Comparison of ENCODE assay signal across 26 mouse cellular contexts in the genomic region with DNA sequence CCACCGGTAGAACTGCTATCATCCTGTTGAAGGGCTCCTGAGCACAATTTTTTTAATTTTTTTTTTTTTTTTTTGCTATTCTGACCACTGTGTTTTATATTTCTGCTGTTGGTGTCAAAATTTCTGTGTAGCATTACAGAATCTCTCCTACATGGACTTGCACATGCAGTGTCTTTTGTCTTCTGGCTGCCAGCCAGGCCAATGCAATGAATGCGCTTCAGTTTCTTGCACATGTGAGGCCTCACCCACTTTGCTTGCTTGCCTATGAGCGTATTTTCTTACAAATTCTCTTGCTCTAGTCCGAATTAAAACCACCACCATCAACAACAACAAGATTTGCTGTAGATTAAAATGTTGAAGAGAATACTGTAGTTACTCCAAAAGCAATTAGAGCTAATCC.
DNase-seq lines count a peak whose midpoint lies in the region; ATAC-seq and TF ChIP-seq lines count a peak whose summit lies in the region.
"Had no signal": no experiment of that assay in that cellular context is flagged by ENCODE, and none has a peak within 500 bp of the region (broad histone marks: within the 10 kb centered on the region; RNA-seq: fewer than 3 reads in every experiment).

No protein-coding gene starts in this region.

- H3K79me2 ChIP-seq in MEL (ENCODE audit: control insufficient read depth, insufficient read depth, low read length, poor library complexity): no peaks in the 10 kb centered on the region

- H3K4me3 ChIP-seq in forebrain, embryonic 14.5 days (ENCODE audit: low read depth, low read length): no peak overlapping the region
- H3K4me3 ChIP-seq in forebrain, embryonic 11.5 days (ENCODE audit: low read depth, low read length): no peak overlapping the region
- H3K4me3 ChIP-seq in lung, embryonic 14.5 days (ENCODE audit: low read depth, low read length): no peak overlapping the region
- H3K4me3 ChIP-seq in MEL (ENCODE audit: control insufficient read depth in 1 of 2, insufficient read depth in 1 of 2, low read depth in 2 of 2, low read length in 2 of 2): no peak overlapping the region
- H3K4me3 ChIP-seq: embryonic facial prominence, embryonic 12.5 days; erythroblast, embryonic 14.5 days; forebrain, embryonic 15.5 days; heart, adult 2 months; heart, embryonic 10.5 days; heart, embryonic 13.5 days; hindbrain, embryonic 15.5 days; intestine, embryonic 15.5 days had no signal

- WGBS in forebrain, embryonic 14.5 days: 78% methylated on average over 4 of the region's 4 CpGs
- 89% methylated on average over 4 of the region's 4 CpGs for WGBS in forebrain, embryonic 11.5 days
- 72% methylated on average over 4 of the region's 4 CpGs for WGBS in lung, embryonic 14.5 days

- TF ChIP-seq RAD21 in MEL (IDR thresholded peaks at IDR 0.05; ENCODE audit: low read depth, low read length): no peak

- ATAC-seq in forebrain, embryonic 14.5 days: no peak
- no peak for ATAC-seq in forebrain, embryonic 11.5 days (replicated peaks; ENCODE audit: low FRiP score)
- no peak for ATAC-seq in lung, embryonic 14.5 days (ENCODE audit: insufficient read depth)
- ATAC-seq: CD4-positive, CD25-positive, alpha-beta regulatory T cell, adult 4 months; forebrain, embryonic 15.5 days; intestine, embryonic 15.5 days had no signal

- no peak overlapping the region for H3K9ac ChIP-seq in forebrain, embryonic 14.5 days (ENCODE audit: low read length)
- no peak overlapping the region for H3K9ac ChIP-seq in forebrain, embryonic 11.5 days (ENCODE audit: low read length)
- no peak overlapping the region for H3K9ac ChIP-seq in lung, embryonic 14.5 days
- no peak overlapping the region for H3K9ac ChIP-seq in MEL (ENCODE audit: control insufficient read depth, low read depth, low read length, poor library complexity, severe bottlenecking)
- H3K9ac ChIP-seq: embryonic facial prominence, embryonic 12.5 days; forebrain, embryonic 15.5 days; heart, embryonic 13.5 days; hindbrain, embryonic 15.5 days; intestine, embryonic 15.5 days had no signal

- H3K36me3 ChIP-seq in forebrain, embryonic 14.5 days (ENCODE audit: control insufficient read depth, insufficient read depth, low read length): no peaks in the 10 kb centered on the region
- no peaks in the 10 kb centered on the region for H3K36me3 ChIP-seq in forebrain, embryonic 11.5 days (ENCODE audit: control insufficient read depth, insufficient read depth, low read length)
- no peaks in the 10 kb centered on the region for H3K36me3 ChIP-seq in lung, embryonic 14.5 days (ENCODE audit: insufficient read depth)
- peaks cover 0 to 28% of the 10 kb centered on the region in 2 experiments; a peak in 2 of 4 replicates for H3K36me3 ChIP-seq in MEL (ENCODE audit: control insufficient read depth in 1 of 2, insufficient read depth in 2 of 2, low read length in 2 of 2)
- H3K36me3 ChIP-seq: embryonic facial prominence, embryonic 12.5 days; forebrain, embryonic 15.5 days; heart, embryonic 10.5 days; heart, embryonic 13.5 days; hindbrain, embryonic 15.5 days; intestine, embryonic 15.5 days had no signal

- H3K27ac ChIP-seq in forebrain, embryonic 14.5 days (ENCODE audit: low read depth, low read length): no peak overlapping the region
- H3K27ac ChIP-seq in forebrain, embryonic 11.5 days (ENCODE audit: low read depth, low read length): no peak overlapping the region
- no peak overlapping the region for H3K27ac ChIP-seq in lung, embryonic 14.5 days (ENCODE audit: low read depth)
- no peak overlapping the region for H3K27ac ChIP-seq in MEL (ENCODE audit: control insufficient read depth, low read depth, low read length)
- H3K27ac ChIP-seq: embryonic facial prominence, embryonic 12.5 days; forebrain, embryonic 15.5 days; heart, adult 2 months; heart, embryonic 10.5 days; heart, embryonic 13.5 days; hindbrain, embryonic 15.5 days; intestine, embryonic 15.5 days had no signal

- TF ChIP-seq CTCF in lung, embryonic 14.5 days (IDR thresholded peaks at IDR 0.05; ENCODE audit: low read depth): no peak
- no peak for TF ChIP-seq CTCF in MEL (IDR thresholded peaks at IDR 0.05 in 2 of 3, conservative IDR thresholded peaks at IDR 0.05 in 1 of 3; ENCODE audit: control insufficient read depth in 1 of 3, insufficient read depth in 1 of 3, low read depth in 2 of 3, low read length in 3 of 3, poor library complexity in 1 of 3, severe bottlenecking in 1 of 3)
- TF ChIP-seq CTCF in brain, embryonic 14.5 days (IDR thresholded peaks at IDR 0.05; ENCODE audit: borderline replicate concordance, extremely low read depth, insufficient read depth, insufficient read length): no peak

- peak; percentile 30 for DNase-seq in forebrain, embryonic 14.5 days (ENCODE audit: low spot score)
- no peak for DNase-seq in forebrain, embryonic 11.5 days (ENCODE audit: low spot score)
- DNase-seq in lung, embryonic 14.5 days: peak; percentile 62
- DNase-seq in lung, postnatal 10 days: no peak
- peak; percentile 27 for DNase-seq in MEL (ENCODE audit: low read depth, low spot score)
- peak; percentile 42 for DNase-seq in brain, embryonic 14.5 days (ENCODE audit: low read depth)
- DNase-seq: adrenal gland, postnatal 10 days; adrenal gland, postnatal 36 days; cerebellum, adult 11 months; cerebellum, adult 2 months; cerebellum, adult 9-11 months; cerebellum, postnatal 36 days; gastrocnemius, postnatal 10 days; gastrocnemius, postnatal 36 days; heart, adult 2 months; heart, postnatal 14 days; heart, postnatal 4 days; kidney, adult 11 months had no signal

- no peaks in the 10 kb centered on the region for H3K27me3 ChIP-seq in forebrain, embryonic 14.5 days (replicated peaks; ENCODE audit: control insufficient read depth, insufficient read depth, low read length)
- no peaks in the 10 kb centered on the region for H3K27me3 ChIP-seq in forebrain, embryonic 11.5 days (ENCODE audit: control insufficient read depth, insufficient read depth, low read length)
- no peaks in the 10 kb centered on the region for H3K27me3 ChIP-seq in lung, embryonic 14.5 days (ENCODE audit: insufficient read depth, low read length)
- no peaks in the 10 kb centered on the region for H3K27me3 ChIP-seq in MEL (ENCODE audit: control insufficient read depth in 1 of 2, insufficient read depth in 2 of 2, low read length in 2 of 2)
- H3K27me3 ChIP-seq: embryonic facial prominence, embryonic 12.5 days; forebrain, embryonic 15.5 days; heart, embryonic 13.5 days; hindbrain, embryonic 15.5 days; intestine, embryonic 15.5 days had no signal

- no peaks in the 10 kb centered on the region for H3K9me3 ChIP-seq in forebrain, embryonic 14.5 days (replicated peaks; ENCODE audit: control insufficient read depth, low read length)
- H3K9me3 ChIP-seq in forebrain, embryonic 11.5 days (ENCODE audit: control insufficient read depth, low read length): no peaks in the 10 kb centered on the region
- no peaks in the 10 kb centered on the region for H3K9me3 ChIP-seq in lung, embryonic 14.5 days (ENCODE audit: low read depth, low read length)
- no peaks in the 10 kb centered on the region for H3K9me3 ChIP-seq in MEL (replicated peaks; ENCODE audit: insufficient read depth, low read length)
- H3K9me3 ChIP-seq: embryonic facial prominence, embryonic 12.5 days; forebrain, embryonic 15.5 days; heart, embryonic 10.5 days; heart, embryonic 13.5 days; hindbrain, embryonic 15.5 days; intestine, embryonic 15.5 days had no signal

- H3K4me1 ChIP-seq in forebrain, embryonic 14.5 days (ENCODE audit: control insufficient read depth, insufficient read depth, low read length): no peaks in the 10 kb centered on the region
- no peaks in the 10 kb centered on the region for H3K4me1 ChIP-seq in forebrain, embryonic 11.5 days (replicated peaks; ENCODE audit: control insufficient read depth, insufficient read depth, low read length)
- H3K4me1 ChIP-seq in lung, embryonic 14.5 days (ENCODE audit: insufficient read depth): peaks cover 6% of the 10 kb centered on the region; the same call in 1 of the 2 replicates
- peaks cover 15 to 20% of the 10 kb centered on the region in 2 experiments for H3K4me1 ChIP-seq in MEL (ENCODE audit: control insufficient read depth in 1 of 2, insufficient read depth in 2 of 2, low read length in 2 of 2)
- H3K4me1 ChIP-seq: embryonic facial prominence, embryonic 12.5 days; forebrain, embryonic 15.5 days; hindbrain, embryonic 15.5 days; intestine, embryonic 15.5 days had no signal

- TF ChIP-seq EP300 in MEL (IDR thresholded peaks at IDR 0.05; ENCODE audit: low read depth in 1 of 2, low read length in 2 of 2): no peak; a peak in 1 of 4 replicates

- TF ChIP-seq POLR2A in MEL (IDR thresholded peaks at IDR 0.05; ENCODE audit: control insufficient read depth in 1 of 2, insufficient read depth in 1 of 2, low read depth in 1 of 2, low read length in 2 of 2, poor library complexity in 1 of 2): no peak
- no peak for TF ChIP-seq POLR2A in brain, embryonic 14.5 days (IDR thresholded peaks at IDR 0.05; ENCODE audit: borderline replicate concordance, extremely low read depth, insufficient read depth, insufficient read length, poor library complexity, severe bottlenecking)

- no peak overlapping the region for H3K4me2 ChIP-seq in forebrain, embryonic 14.5 days (ENCODE audit: low read length)
- no peak overlapping the region for H3K4me2 ChIP-seq in forebrain, embryonic 11.5 days (ENCODE audit: low read depth, low read length, severe bottlenecking)
- H3K4me2 ChIP-seq in lung, embryonic 14.5 days: no peak overlapping the region
- H3K4me2 ChIP-seq: embryonic facial prominence, embryonic 12.5 days; forebrain, embryonic 15.5 days; heart, embryonic 13.5 days; hindbrain, embryonic 15.5 days; intestine, embryonic 15.5 days had no signal

TF ChIP-seq in MEL, 35 proteins besides CTCF, POLR2A, EP300 and RAD21:
- peak; percentile 39; the same call in 1 of the 2 replicates for TF ChIP-seq ZNF384 (IDR thresholded peaks at IDR 0.05; ENCODE audit: low read depth, low read length)
- TF ChIP-seq MAZ (IDR thresholded peaks at IDR 0.05; ENCODE audit: low read depth, low read length): no peak

Comparison
In these comparisons a context has a peak if more than half of its experiments do, and no peak if none do; other contexts are left out.
1. DNase-seq: peak in forebrain, embryonic 14.5 days (single experiment), lung, embryonic 14.5 days (single experiment), MEL (single experiment) and brain, embryonic 14.5 days (single experiment); none in forebrain, embryonic 11.5 days (single experiment) and lung, postnatal 10 days (single experiment).